Mouse (Mus musculus): ENCODE measurements around the gene Nup35. TPM values are rescaled to one million over a fixed set of nuclear protein-coding genes. Genes with fewer than 3 reads are reported as not detected.

Gene Nup35
- polyA plus RNA-seq, 1 experiment: 5.8 TPM

- Histone ChIP-seq H3K4me1 (ENCODE audit: control insufficient read depth, insufficient read depth, insufficient read length, low read length) (no peaks in the 10 kb centered on the region), H3K36me3 (ENCODE audit: control insufficient read depth, insufficient read depth, low read length) (no peaks in the 10 kb centered on the region), H3K27me3 (ENCODE audit: control insufficient read depth, insufficient read depth, low read length) (no peaks in the 10 kb centered on the region), H3K27ac (ENCODE audit: insufficient read depth, low read depth, low read length) (no peak overlapping the region), H3K4me3 (ENCODE audit: low read depth, low read length) (no peak overlapping the region)
- WGBS: 94% methylated on average over 19 of the region's 19 CpGs
- no peak for TF ChIP-seq CTCF (IDR thresholded peaks at IDR 0.05; ENCODE audit: extremely low read depth, insufficient read length, insufficient replicate concordance, low read depth, low read length)
- no peak for TF ChIP-seq POLR2A (IDR thresholded peaks at IDR 0.05; ENCODE audit: low read depth, low read length)
These were observed 13.1 kb upstream of the Nup35 start for GRCm38 (mm10) chr2:80603771-80604426.

GRCm38 (mm10) chr2:80612286-80612685 is 4.8 kb upstream of the Nup35 start:
- H3K4me1 ChIP-seq (ENCODE audit: control insufficient read depth, insufficient read depth, insufficient read length, low read length): no peaks in the 10 kb centered on the region
- no peaks in the 10 kb centered on the region for H3K36me3 ChIP-seq (ENCODE audit: control insufficient read depth, insufficient read depth, low read length)
- H3K27me3 ChIP-seq (ENCODE audit: control insufficient read depth, insufficient read depth, low read length): no peaks in the 10 kb centered on the region
- TF ChIP-seq CTCF (IDR thresholded peaks at IDR 0.05; ENCODE audit: extremely low read depth, insufficient read length, insufficient replicate concordance, low read depth, low read length): no peak
- TF ChIP-seq POLR2A (IDR thresholded peaks at IDR 0.05; ENCODE audit: low read depth, low read length): no peak
- H3K4me3 ChIP-seq (ENCODE audit: low read depth, low read length): no peak overlapping the region
- WGBS: 41% methylated on average over 1 of the region's 1 CpGs
- no peak overlapping the region for H3K27ac ChIP-seq (ENCODE audit: insufficient read depth, low read depth, low read length)

GRCm38 (mm10) chr2:80612796-80613195 is 4.2 kb upstream of the Nup35 start:
- Histone ChIP-seq H3K4me1 (ENCODE audit: control insufficient read depth, insufficient read depth, insufficient read length, low read length) (no peaks in the 10 kb centered on the region), H3K27ac (ENCODE audit: insufficient read depth, low read depth, low read length) (no peak overlapping the region), H3K36me3 (ENCODE audit: control insufficient read depth, insufficient read depth, low read length) (no peaks in the 10 kb centered on the region), H3K27me3 (ENCODE audit: control insufficient read depth, insufficient read depth, low read length) (no peaks in the 10 kb centered on the region), H3K4me3 (ENCODE audit: low read depth, low read length) (no peak overlapping the region)
- 36% methylated on average over 2 of the region's 2 CpGs for WGBS
- no peak for TF ChIP-seq POLR2A (IDR thresholded peaks at IDR 0.05; ENCODE audit: low read depth, low read length)
- TF ChIP-seq CTCF (IDR thresholded peaks at IDR 0.05; ENCODE audit: extremely low read depth, insufficient read length, insufficient replicate concordance, low read depth, low read length): no peak

GRCm38 (mm10) chr2:80618991-80619390 is 2.0 kb downstream of the Nup35 start:
- TF ChIP-seq POLR2A (IDR thresholded peaks at IDR 0.05; ENCODE audit: low read depth, low read length): no peak
- TF ChIP-seq CTCF (IDR thresholded peaks at IDR 0.05; ENCODE audit: extremely low read depth, insufficient read length, insufficient replicate concordance, low read depth, low read length): no peak
- no peak overlapping the region for H3K4me3 ChIP-seq (ENCODE audit: low read depth, low read length)
- no peaks in the 10 kb centered on the region for H3K27me3 ChIP-seq (ENCODE audit: control insufficient read depth, insufficient read depth, low read length)
- H3K36me3 ChIP-seq (ENCODE audit: control insufficient read depth, insufficient read depth, low read length): peaks cover 4% of the 10 kb centered on the region; the same call in 1 of the 2 replicates
- WGBS: 88% methylated on average over 3 of the region's 3 CpGs
- no peaks in the 10 kb centered on the region for H3K4me1 ChIP-seq (ENCODE audit: control insufficient read depth, insufficient read depth, insufficient read length, low read length)
- no peak overlapping the region for H3K27ac ChIP-seq (ENCODE audit: insufficient read depth, low read depth, low read length)

- Histone ChIP-seq H3K27me3 (ENCODE audit: control insufficient read depth, insufficient read depth, low read length) (no peaks in the 10 kb centered on the region), H3K36me3 (ENCODE audit: control insufficient read depth, insufficient read depth, low read length) (peaks cover 12% of the 10 kb centered on the region; the same call in 1 of the 2 replicates), H3K4me1 (ENCODE audit: control insufficient read depth, insufficient read depth, insufficient read length, low read length) (no peaks in the 10 kb centered on the region), H3K27ac (ENCODE audit: insufficient read depth, low read depth, low read length) (no peak overlapping the region), H3K4me3 (ENCODE audit: low read depth, low read length) (no peak overlapping the region)
- no peak for TF ChIP-seq CTCF (IDR thresholded peaks at IDR 0.05; ENCODE audit: extremely low read depth, insufficient read length, insufficient replicate concordance, low read depth, low read length)
- TF ChIP-seq POLR2A (IDR thresholded peaks at IDR 0.05; ENCODE audit: low read depth, low read length): no peak
- WGBS: 89% methylated on average over 3 of the region's 3 CpGs
These were observed 4.9 kb downstream of the Nup35 start for GRCm38 (mm10) chr2:80621921-80622320.

GRCm38 (mm10) chr2:80624523-80624922 is 7.5 kb downstream of the Nup35 start:
- Histone ChIP-seq H3K4me1 (ENCODE audit: control insufficient read depth, insufficient read depth, insufficient read length, low read length) (no peaks in the 10 kb centered on the region), H3K4me3 (ENCODE audit: low read depth, low read length) (no peak overlapping the region), H3K27ac (ENCODE audit: insufficient read depth, low read depth, low read length) (no peak overlapping the region), H3K27me3 (ENCODE audit: control insufficient read depth, insufficient read depth, low read length) (no peaks in the 10 kb centered on the region), H3K36me3 (ENCODE audit: control insufficient read depth, insufficient read depth, low read length) (peaks cover 12% of the 10 kb centered on the region; the same call in 1 of the 2 replicates)
- TF ChIP-seq CTCF (IDR thresholded peaks at IDR 0.05; ENCODE audit: extremely low read depth, insufficient read length, insufficient replicate concordance, low read depth, low read length): no peak
- no peak for TF ChIP-seq POLR2A (IDR thresholded peaks at IDR 0.05; ENCODE audit: low read depth, low read length)
- WGBS: 97% methylated on average over 4 of the region's 4 CpGs

GRCm38 (mm10) chr2:80632336-80633026 is 15.4 kb downstream of the Nup35 start:
- H3K4me3 ChIP-seq (ENCODE audit: low read depth, low read length): no peak overlapping the region
- no peak overlapping the region for H3K27ac ChIP-seq (ENCODE audit: insufficient read depth, low read depth, low read length)
- no peak for TF ChIP-seq CTCF (IDR thresholded peaks at IDR 0.05; ENCODE audit: extremely low read depth, insufficient read length, insufficient replicate concordance, low read depth, low read length)
- TF ChIP-seq POLR2A (IDR thresholded peaks at IDR 0.05; ENCODE audit: low read depth, low read length): no peak
- 91% methylated on average over 13 of the region's 13 CpGs for WGBS
- H3K36me3 ChIP-seq (ENCODE audit: control insufficient read depth, insufficient read depth, low read length): 0 out of 2 replicates have a peak, but pooled peaks cover 3% of the 10 kb centered on the region
- no peaks in the 10 kb centered on the region for H3K27me3 ChIP-seq (ENCODE audit: control insufficient read depth, insufficient read depth, low read length)
- no peaks in the 10 kb centered on the region for H3K4me1 ChIP-seq (ENCODE audit: control insufficient read depth, insufficient read depth, insufficient read length, low read length)

All from small intestine, adult 2 months (tissue).